Mouse (Mus musculus) embryo, embryonic 9.5 days (tissue): ENCODE data around the gene Ltbr.
A peak's percentile ranks its signal among the peaks of the same experiment; 100 is the strongest.

Experiments used
- DNase-seq: peaks from one replicate; pipeline ENCODE4 v3.0.0-alpha.2; 2017; ENCODE audit errors: extremely low spot score

The Ltbr gene

DNA sequence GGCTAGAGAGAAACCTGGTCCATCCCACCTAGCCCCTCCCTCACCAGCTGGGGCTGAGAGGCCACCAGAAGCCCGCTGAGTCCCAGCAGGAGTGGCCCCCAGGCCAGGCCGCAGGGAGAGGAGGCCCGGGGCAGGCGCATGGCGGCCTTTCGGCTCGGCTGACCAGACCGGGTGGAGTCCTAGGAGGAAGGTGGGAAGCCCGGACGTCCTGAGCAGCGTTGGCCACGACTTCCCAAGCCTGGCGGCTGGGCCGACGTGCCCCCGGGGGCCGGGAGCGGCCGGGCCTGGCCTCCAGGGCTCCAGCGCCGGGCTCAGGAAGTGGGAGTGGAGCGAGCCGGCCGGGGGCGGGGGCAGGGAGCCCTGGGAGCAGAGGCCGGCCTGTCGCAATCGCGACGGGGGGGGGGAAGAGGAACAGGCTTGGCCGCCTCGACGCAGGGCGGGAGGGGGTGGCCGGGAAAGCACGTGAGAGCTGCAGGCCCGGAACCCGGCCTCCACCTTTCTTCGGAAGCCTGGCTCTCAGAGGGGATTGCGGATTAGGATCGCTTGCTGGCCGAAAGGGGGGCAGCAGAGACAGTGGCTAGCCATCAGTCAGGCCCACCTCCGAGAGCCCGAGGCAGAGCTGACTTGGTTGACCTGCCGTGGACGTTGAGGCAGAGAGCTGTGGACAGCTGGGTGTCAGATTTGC is at the start of gene Ltbr:
Ltbr (minus strand) TSS at position 340 of the 685 bp plus-strand sequence.
- peak; percentile 82 for DNase-seq

DNA sequence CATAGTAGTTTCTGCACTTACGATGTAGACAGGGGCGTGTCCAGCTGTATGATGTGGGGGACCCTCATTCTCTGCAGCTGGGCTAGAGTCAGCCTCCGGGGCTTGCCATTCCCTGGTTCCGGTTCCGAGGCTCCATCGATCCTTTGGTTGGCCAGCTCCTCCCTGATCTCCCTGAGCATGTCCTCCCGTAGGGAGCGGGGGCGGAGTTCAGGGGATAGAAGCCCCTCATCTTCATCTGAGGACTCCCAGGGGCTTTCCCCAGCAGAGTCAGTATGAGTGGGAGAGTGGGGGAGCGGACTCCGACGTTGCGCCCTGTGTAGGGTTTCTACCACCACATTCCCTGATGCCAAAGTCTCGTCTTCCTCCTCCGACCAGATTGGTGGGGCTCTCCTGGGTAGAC is 49.3 kb upstream of the Ltbr start:
- DNase-seq, result no peak

DNA sequence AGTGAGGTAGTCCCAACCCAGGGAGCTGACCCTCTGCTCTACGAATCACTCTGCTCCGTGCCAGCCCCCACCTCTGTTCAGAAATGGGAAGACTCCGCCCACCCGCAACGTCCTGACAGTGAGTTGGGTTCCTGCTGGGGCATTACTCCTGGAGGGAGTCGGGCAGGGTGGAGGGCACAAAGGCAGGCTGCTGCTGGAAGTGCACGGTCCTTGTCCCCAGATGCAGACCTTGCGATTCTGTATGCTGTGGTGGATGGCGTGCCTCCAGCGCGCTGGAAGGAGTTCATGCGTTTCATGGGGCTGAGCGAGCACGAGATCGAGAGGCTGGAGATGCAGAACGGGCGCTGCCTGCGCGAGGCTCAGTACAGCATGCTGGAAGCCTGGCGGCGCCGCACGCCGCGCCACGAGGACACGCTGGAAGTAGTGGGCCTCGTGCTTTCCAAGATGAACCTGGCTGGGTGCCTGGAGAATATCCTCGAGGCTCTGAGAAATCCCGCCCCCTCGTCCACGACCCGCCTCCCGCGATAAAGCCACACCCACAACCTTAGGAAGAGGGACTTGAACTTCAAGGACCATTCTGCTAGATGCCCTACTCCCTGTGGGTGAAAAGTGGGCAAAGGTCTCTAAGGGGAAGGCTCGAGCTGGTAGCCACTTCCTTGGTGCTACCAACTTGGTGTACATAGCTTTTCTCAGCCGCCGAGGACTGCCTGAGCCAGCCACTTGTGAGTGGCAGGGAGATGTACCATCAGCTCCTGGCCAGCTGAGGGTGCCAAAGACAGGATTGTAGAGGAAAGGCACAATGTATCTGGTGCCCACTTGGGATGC is 48.0 kb upstream of the Ltbr start:
- DNase-seq, result no peak

DNA sequence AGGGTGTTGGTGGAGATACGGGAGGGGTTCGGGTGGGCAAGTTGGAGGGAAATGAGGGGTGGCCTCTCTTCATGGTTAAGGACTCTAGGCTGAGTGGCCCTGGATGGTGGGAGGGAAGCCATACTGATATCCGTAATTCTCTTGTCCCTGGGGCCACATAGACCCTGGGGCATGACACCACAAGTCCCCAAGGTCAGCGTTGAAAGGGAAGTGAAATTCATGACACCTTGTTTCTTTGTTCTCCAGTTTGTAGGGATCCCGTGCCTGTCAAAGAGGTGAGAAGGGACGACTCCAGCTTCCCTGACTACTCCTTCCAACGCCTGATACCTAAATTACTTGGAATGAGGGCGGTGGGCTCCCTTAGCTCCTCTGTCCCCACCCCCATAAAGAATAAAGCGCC is 47.2 kb upstream of the Ltbr start:
- no peak for DNase-seq

DNA sequence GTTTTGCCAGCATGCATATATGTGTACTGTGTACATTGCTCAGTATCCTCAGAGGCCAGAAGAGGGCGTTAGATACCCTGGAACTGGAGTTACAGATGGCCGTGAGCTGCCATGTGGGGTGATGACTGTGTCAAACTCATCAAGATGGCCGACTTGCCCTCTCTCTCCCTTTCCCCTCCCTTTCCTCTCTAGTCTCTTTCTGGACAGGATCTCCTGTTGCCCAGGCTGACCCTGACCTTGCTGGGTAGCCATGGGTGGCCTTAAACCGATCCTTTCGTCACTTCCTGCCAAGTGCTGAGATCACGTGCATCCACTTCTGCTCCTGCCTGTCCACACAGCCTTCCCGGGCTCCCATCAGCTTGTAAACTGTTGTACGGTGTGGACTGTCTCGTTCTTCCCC is 46.3 kb upstream of the Ltbr start:
- no peak for DNase-seq

DNA sequence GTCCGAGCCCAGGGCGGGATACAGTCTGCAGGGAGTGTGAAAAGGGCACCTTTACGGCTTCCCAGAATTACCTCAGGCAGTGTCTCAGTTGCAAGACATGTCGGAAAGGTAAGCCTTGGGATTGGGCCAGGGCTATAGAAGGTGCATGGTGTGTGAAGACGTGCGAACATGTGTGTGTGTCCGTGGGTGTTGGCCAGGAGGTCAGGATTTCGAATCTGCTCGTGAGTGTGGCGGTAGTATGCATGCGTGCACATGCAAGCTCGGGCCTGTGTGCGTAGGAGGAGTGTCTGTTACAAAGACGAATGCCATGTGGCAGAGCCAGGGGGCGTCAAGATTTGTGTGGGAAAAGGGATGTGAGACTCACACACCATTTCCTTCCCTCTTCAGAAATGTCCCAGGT is 43.6 kb upstream of the Ltbr start:
- no peak for DNase-seq

DNA sequence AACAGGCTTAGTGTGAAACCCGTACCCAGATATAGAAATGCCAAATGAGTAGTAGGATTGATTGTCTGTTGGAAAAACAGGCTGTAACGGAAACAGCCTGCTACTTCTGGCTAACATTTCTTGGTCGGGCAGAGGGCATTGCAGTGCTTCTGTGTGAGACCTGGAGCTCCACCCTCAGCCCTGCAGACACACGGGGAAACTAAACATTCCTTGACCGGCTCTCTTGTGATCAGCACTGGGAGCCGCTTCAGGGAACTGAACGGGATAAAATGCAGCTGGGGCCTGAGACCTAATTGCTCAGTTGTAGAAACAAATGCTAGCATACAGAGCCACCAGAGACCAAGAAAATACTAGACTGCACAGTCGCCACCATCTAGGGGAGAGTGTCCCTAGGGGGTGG is 42.6 kb upstream of the Ltbr start:
- DNase-seq, result no peak

DNA sequence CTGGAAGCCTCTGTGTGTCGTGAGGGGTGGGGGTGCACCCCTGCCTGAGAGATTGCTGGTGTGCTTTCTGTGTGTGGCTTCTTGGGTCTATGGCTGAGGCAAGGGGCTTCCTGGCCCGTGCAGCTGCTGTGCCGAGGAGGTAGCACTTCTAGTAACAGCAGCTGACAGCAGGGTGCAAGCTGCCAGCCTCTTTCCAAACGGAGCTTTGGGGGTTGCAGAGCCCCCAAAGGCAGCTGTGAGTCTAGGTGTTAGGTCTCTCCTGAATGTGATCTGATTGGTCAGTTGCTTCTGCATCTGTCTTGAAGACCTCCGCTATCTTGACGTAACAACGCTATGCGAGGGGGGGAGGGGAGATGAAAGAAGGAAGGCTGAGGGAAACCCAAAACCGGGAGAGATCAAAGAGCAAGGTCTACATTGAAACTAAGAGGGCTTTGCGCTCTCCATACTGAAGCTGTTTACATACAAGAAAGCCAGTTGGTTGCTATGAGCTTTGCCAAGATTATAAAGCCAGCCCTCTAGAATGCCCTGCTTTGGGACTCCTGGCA is 41.6 kb upstream of the Ltbr start:
- peak; percentile 45 for DNase-seq

DNA sequence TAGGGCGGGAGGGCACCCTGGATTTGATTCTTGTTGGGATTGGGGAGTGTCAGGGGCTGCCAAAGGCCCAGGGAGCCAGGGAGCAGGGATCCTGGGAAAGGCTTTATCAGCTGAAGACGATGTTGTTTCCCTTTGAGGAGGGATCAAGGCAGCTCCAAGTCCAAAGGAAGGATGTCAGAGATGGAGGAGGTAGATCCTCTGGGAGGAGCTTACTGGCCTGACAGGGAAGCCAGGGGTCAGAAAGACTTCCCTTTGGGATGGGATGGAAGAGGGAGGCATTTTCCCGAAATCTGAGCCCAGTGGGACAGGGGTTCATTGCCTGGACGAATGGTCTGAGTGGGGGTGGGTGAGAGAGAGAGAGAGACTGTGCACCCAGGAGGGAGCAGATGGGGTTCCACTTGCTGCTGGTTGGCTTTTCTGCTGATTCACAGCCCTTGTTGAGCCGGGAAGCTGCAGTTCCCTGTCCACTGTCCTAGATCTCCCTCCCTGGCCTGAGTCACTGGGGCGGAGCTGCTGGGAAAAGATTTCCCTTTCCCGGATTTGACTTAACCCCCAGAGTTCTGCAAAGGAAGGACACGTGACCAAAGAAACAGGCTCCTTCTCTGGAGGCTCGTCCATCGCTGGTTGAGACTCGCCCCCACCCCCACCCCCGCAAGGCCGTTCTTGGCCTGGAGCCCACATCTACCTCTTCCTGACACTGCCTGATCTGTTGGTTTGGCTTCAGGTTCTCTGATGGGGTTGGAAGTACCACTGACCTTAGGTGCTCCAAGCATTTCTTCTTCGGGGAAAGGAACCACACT is 40.9 kb upstream of the Ltbr start:
- DNase-seq, result no peak

DNA sequence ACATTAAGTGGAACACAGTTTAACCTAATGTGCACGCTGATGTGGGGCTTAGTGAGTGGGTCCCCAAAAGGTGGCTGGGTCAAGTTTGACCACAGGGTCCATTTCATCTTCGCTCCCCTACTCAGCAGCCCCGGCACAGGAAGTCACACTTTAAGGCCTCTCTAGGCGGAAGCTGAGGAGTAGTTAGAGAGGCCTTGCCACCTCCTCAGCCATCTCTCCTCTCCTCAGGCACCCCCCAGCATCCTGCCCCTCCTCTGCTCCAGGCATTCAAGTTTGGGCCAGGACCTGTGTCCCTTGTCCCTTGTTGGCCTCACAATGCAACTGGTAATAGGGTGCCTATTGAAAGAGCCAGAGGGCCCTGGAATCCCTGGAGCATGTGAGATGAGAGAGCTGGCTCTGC is 40.0 kb upstream of the Ltbr start:
- no peak for DNase-seq

DNA sequence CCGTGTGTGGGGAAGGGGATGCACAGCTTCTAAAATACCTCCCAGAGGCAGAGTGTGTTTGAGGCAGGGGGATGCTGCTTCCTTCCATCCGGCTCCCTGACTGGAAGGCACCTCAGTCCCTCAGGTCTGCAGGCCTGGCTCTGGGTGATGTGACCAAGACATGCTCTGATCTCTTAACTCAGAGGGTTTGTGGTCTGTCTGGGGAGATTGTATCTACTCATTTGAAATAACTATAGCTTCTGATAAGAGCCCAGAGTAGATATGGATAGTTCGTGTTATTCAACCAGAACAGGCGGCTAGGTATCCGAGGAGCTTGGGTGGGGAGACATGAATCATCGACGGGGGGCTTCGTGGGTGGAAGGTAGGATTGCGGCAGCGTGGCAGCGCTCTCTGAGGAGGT is 39.5 kb upstream of the Ltbr start:
- DNase-seq, result no peak

DNA sequence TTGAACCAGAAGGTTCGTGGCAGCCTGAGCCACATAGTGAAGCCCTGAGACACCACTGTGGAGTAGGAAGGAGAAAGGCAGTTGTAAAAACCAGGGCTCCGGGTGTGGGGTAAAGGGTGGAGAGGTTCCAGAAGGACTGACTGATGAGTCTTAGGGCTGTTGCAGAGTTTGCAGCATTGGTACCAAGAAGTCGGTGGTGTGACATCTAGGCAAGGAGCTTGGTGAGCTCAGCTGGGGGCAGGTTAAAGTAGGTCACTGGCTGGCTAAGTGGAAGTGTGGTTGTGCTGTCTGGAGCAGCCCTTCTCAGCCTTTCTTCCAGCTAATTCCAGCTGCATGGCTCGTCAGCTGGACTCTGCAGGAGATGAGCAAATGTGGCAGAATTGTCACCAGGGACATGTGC is 39.1 kb upstream of the Ltbr start:
- DNase-seq, result no peak

DNA sequence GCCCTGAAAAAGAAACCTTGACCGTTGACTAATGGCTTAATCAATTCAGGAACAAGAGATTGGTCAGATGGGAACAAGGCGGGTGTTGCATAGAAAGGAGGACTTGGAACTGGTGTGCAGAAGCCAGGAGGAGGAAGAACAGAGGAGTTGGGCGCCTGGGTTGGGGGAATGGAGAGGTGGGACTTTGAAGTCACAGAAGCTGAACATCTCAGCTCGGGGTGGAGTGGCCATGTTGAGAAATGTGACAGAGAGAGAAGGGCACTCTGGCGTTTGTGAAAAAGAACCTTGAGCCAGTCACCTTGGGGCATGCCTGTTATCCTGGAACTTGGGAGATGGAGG is 38.3 kb upstream of the Ltbr start:
- DNase-seq, result no peak

DNA sequence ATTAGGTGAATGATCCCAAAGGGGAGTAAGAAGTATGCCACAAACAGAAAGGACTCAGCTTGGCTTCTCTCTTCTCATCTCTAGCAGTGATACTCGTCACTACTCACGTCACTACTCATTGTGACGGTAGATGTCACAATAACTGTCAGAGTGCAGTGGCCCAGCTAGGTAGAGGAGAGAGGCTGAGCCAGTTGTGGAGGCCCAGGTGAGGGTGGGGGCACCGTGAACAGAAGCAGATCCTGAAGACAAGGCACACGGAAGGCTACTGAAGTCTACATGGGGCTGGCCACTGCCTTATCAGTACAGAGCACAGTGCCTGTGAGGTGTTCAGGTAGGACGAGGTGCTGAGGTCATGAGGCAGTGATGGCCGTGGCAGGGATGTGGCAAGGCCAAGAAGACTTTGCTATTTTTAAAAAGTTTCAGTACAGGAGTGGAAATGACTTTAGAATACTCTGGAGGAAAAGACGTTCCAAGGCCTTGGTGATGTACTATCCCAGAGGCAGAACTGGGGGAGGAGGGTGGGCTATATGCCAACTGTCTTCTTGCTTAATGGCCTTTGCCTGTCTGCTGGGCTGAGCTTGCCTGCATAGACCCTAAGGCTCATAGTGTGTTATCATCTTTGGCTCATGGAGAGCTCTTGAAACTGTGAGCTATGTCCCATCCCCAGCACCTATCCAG is 37.8 kb upstream of the Ltbr start:
- no peak for DNase-seq

DNA sequence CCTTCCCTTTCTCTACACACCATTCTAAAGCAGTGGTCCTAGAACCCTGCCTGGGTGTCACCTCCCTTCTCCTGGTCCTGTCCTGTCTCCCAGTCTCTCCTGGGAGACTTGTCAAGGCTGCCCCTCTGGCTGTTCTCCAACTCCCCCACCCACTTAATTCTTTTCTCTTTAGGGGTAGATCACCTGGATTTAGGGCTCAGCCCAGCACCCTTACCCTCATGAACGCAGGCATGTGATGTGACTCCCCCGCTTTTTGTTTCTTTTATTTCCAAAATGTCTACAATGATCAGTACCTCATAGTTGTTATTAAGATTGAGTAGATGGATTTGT is 37.3 kb upstream of the Ltbr start:
- DNase-seq, result no peak

DNA sequence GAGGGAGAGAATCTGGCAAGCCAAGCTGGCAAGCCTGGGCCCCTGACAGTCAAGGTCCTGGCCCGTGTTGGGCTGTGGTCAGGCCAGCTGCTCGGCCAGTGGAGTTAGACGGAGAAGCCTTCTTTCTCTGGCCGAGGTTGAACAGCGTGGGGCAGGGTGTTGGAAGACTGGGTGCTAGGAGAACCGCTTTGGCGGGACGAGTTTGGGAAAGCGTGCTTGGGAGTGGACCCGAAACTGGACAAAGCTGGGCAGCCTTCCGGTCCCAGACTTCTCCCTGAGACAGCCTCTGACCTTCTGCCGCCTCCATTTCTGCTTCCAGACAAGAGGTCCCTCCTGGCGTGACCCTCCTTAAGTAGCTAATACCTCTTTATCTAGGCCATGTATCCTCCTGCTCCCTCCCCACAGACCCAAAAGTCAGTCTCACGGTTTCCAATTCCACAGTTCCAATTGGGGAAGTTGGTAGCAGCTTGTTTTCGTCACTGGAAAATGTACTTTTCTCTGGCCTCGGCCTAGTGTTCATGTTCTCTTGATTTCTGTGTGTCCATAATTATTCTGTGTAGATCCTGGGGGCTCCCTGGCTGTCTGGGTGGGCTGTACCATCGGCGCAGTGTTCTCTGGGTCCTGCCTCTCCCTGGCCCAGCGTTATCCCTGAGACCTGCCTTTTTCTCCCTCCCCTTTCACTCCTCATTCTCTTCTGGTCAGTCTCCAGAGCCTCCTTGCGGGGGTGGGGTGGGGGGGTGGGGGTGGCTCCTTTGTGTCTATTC is 36.7 kb upstream of the Ltbr start:
- no peak for DNase-seq

DNA sequence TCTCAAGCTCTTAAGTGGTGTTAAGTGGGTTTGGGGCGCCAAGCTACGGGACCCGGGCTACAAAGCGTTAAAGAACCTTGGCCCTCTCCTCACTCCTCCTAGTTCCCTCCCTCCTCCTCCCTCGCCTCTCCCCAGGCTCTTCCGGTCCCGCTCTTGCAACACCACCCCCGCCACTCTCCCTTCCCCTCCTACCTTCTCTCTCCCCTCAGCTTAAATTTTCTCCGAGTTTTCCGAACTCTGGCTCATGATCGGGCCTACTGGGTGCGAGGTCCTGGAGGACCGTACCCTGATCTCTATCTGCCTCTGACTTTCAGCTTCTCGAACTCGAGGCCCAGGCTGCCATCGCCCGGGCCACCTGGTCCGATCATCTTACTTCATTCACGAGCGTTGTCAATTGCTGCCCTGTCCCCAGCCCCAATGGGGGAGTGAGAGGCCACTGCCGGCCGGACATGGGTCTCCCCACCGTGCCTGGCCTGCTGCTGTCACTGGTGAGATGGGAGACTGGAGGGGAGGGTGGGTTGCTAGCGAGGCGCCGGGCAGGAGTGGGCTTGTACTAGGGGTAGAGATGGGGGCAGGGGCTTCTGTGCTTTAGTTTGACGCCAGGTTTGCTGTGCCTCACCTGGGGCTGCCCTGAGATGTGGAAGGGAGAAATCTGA is 36.0 kb upstream of the Ltbr start:
- DNase-seq, result peak; percentile 75

DNA sequence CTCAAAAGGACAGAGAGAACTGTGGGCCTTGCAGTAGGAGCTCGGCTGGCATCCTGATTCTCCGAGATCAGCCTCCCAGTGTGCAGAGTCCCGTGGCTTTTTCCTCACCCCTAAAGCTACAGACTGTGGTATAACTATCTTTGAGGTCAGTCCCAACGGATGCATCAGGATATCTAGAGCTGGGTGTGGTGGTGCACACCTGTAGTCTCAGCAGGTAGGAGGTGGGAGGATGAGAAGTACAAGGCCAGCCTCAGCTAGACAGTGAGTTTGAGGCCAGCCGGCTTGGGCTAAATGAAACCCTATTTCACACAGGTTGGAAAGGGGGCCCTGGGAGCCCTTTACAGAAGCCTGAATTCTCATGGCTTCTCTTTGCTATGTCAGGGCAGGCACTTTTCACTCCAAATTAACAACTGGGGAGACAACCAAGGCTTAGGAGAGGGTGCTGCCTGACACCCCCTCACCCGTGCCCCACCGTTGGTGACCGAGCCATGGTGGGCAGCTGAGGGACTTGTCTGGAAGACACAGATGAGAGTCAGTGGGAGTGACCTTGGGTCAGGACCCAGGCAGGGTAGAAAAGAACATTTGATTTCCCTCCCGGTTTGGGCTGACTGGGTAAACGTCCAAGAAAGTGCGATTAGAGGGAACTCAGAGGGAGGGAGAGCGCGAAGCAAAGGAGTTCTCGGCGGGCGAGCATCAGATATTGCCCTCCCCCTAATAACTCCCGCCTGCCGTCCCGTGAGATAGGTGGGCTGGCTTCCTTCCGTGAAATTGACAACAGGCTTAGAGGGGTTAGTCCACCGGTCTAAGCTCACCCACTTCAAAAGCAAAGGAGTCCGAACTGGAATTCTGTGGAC is 35.3 kb upstream of the Ltbr start, which contains the start of gene Tnfrsf1a:
Tnfrsf1a (plus strand) TSS at position 642 of the 854 bp plus-strand sequence.
- no peak for DNase-seq

DNA sequence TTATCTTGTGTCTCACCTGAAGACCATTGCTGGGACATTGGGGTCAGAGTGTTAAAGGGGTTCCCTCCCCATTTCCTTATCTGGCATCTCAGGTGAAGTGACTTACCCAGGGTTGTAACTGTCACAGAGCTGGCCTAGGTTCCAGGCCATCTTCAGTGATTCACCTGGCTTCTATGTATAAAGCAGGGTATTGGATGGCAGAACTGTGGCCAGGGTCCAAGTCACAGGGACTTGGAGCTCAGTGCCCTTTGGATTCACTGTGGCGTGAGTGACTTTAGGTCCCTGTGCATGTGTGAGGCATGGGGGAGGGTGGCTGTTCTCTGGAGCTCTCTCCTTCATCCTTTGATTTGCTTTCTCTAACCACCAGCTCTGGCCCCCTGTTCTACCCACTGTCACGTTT is 32.3 kb upstream of the Ltbr start:
- no peak for DNase-seq

DNA sequence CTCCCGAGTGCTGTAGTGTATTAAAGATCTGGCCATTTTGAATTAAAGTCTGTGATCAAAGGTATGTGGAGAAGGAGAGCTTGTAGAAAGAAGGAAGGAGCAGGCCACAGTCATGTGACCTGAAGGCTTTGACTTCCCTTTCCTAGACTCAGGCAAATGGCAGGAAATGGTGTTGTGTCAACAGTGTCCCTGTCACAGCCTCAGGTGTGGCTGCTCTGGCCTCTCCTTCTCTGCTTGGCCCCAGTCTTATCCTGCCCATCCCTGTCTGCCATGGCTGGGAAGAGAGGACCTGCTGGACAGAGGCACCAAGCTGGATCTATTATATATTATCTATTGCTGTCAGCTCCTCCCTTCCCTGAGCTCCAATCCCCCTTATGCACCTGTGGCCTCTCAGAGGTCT is 31.9 kb upstream of the Ltbr start:
- no peak for DNase-seq
